Mouse (Mus musculus) hindbrain, embryonic 14.5 days (tissue): ENCODE measurements around the gene Tex12. TPM values are rescaled to one million over a fixed set of nuclear protein-coding genes. Genes with fewer than 3 reads are reported as not detected.

Experiments
- ATAC-seq: fragments of 200-750 bp; cut with Nextera tagmentation; 2 replicates; pipeline ENCODE4 v1.8.0; 2017; ENCODE audit warnings: moderate number of reproducible peaks, mild to moderate bottlenecking, moderate TSS enrichment, moderate library complexity; ENCODE audit not compliant: low FRiP score
- DNase-seq: peaks from one replicate; pipeline ENCODE4 v3.0.0-alpha.2; 2015; ENCODE audit warnings: low spot score
- H3K27ac ChIP-seq: fragments of 300-500 bp; sonication (generic); 2 replicates; pipeline ENCODE4 v1.5.1; 2014; ENCODE audit warnings: mild to moderate bottlenecking, moderate library complexity
- H3K27me3 ChIP-seq: fragments of 300-500 bp; sonication (generic); 2 replicates; pipeline ENCODE4 v1.6.1; 2014; ENCODE audit warnings: mild to moderate bottlenecking, low read length, mixed read lengths; ENCODE audit not compliant: control insufficient read depth, insufficient read depth
- H3K36me3 ChIP-seq: fragments of 300-500 bp; sonication (generic); replicated peaks from 2 replicates; pipeline ENCODE4 v1.6.1; 2014; ENCODE audit not compliant: control insufficient read depth, insufficient read depth
- H3K4me1 ChIP-seq: fragments of 300-500 bp; sonication (generic); replicated peaks from 2 replicates; pipeline ENCODE4 v1.6.1; 2014; ENCODE audit warnings: antibody characterized with exemption, low read length, mixed read lengths; ENCODE audit not compliant: control insufficient read depth, insufficient read depth
- H3K4me2 ChIP-seq: fragments of 300-500 bp; sonication (generic); replicated peaks from 2 replicates; pipeline ENCODE4 v1.6.1; 2014; ENCODE audit warnings: mild to moderate bottlenecking, moderate library complexity
- H3K4me3 ChIP-seq: fragments of 300-500 bp; sonication (generic); replicated peaks from 2 replicates; pipeline ENCODE4 v1.5.1; 2014; ENCODE audit warnings: mild to moderate bottlenecking, low read length
- H3K9ac ChIP-seq: fragments of 300-500 bp; sonication (generic); 2 replicates; pipeline ENCODE4 v1.6.1; 2014
- H3K9me3 ChIP-seq: fragments of 300-500 bp; sonication (generic); 2 replicates; pipeline ENCODE4 v1.6.1; 2016; ENCODE audit warnings: low read length; ENCODE audit not compliant: control insufficient read depth
- WGBS: fragments of 180-500 bp; shearing (Covaris S2); extraction: QIAGEN DNeasy Blood & Tissue Kit; methylation state at CpG from one replicate; pipeline ENCODE4 v1.1.7; 2014; 5-methylcytosine and 5-hydroxymethylcytosine counted together
- polyA plus RNA-seq: library from polyadenylated mRNA; unstranded; fragments of >200 nt; fragmentation: Nextera tagmentation; extraction: Ambion mirVana; gene quantifications from 2 replicates; pipeline ENCODE4 v1.2.1, GENCODE M21; 2014

Tex12 gene
- polyA plus RNA-seq, 1 experiment from 2014 or later = not detected

DNA sequence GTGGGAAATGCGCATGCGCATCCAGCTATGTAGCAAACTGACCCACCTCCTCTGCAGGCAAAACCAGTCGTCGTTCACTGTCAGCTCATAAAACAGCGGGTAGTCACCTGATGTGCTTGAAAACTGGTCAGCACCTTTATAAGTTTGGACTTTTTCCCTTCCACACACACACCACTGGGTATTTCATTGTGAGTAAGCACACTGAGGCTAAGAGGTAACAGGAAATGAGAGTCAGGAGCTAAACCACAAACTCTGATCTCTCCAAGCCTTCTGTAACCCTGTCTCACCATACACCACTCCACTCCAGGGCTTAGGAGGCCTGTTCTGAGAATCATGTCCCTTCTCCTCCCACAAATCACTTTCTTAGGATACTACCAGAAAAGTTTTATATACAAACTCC is 35.5 kb downstream of the Tex12 start:
- Histone ChIP-seq H3K9ac (no peak overlapping the region), H3K9me3 (no peaks in the 10 kb centered on the region), H3K4me2 (no peak overlapping the region), H3K4me1 (peaks cover 7% of the 10 kb centered on the region), H3K27ac (no peak overlapping the region), H3K27me3 (no peaks in the 10 kb centered on the region), H3K36me3 (peaks cover 8% of the 10 kb centered on the region; the same call in 1 of the 2 replicates), H3K4me3 (no peak overlapping the region)
- ATAC-seq = no peak
- WGBS = 88% methylated on average over 5 of the region's 5 CpGs
- DNase-seq = no peak

DNA sequence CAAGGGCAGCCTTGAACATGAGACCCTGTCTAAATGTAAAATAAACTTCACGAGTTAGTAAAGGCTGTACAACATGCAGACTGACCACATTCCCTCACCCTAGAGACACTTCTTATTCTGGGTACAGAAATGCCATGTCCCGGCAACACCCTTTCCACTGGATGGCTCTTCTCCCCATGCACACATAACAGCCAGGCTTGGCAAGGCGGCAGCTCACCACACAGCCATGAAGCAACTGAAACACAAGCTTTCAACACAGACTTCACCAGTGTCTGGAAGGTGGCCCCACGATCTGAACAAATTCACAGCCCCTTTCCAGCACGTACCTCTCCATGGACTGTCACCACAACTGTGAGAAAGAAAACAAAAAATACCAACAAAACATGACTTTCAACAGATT is 36.2 kb downstream of the Tex12 start:
- no peaks in the 10 kb centered on the region for H3K9me3 ChIP-seq
- DNase-seq (no peak), ATAC-seq (no peak)
- H3K4me1 ChIP-seq = peaks cover 7% of the 10 kb centered on the region
- 98% methylated on average over 5 of the region's 5 CpGs for WGBS
- H3K4me2 ChIP-seq = no peak overlapping the region
- H3K27ac ChIP-seq = no peak overlapping the region
- no peaks in the 10 kb centered on the region for H3K27me3 ChIP-seq
- H3K4me3 ChIP-seq = no peak overlapping the region
- H3K36me3 ChIP-seq = peaks cover 8% of the 10 kb centered on the region; the same call in 1 of the 2 replicates
- H3K9ac ChIP-seq = no peak overlapping the region

DNA sequence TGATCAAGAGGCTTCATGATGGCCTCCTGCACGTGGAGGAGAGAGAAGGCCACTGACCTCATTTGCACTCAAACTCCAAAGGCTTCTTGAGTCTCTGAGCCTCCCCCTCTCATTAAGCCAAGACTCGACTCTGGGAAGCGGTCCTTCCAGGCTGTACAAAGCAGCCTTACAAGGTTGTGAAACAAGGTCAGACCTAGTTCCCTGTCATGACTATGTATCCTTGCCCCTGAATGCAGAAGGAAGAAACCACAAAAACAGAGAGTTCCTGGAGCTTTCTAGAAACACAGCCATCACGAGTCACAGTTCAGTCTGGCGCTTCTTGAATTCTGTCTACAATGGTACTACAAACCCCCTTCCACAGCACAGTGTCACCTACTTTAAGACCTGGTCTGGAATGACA is 38.6 kb downstream of the Tex12 start:
- Histone ChIP-seq H3K9me3 (no peaks in the 10 kb centered on the region), H3K4me3 (no peak overlapping the region), H3K9ac (no peak overlapping the region), H3K27me3 (no peaks in the 10 kb centered on the region), H3K4me2 (no peak overlapping the region), H3K27ac (no peak overlapping the region), H3K36me3 (peaks cover 8% of the 10 kb centered on the region; the same call in 1 of the 2 replicates), H3K4me1 (peaks cover 1% of the 10 kb centered on the region)
- DNase-seq (no peak), ATAC-seq (no peak)
- 90% methylated on average over 5 of the region's 5 CpGs for WGBS

DNA sequence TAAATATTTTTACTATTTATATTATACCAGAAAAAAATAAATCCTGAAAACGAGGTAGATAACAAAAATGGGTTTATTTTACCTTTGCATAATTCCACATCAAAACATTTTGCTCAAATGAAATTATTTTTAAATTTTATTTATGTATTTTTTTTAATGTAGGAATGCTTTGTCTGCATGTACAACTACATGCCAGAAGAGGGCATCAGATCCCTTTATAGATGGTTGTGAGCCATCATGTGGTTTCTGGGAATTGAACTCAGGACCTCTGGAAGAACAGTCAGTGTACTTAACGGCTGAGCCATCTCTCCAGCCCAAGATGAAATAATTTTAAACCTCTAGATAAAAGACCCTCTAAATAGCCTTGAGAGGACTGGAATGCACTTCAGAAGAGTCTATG is 39.6 kb downstream of the Tex12 start:
- WGBS = 62% methylated on average over 2 of the region's 2 CpGs
- ATAC-seq = no peak
- no peaks in the 10 kb centered on the region for H3K9me3 ChIP-seq

DNA sequence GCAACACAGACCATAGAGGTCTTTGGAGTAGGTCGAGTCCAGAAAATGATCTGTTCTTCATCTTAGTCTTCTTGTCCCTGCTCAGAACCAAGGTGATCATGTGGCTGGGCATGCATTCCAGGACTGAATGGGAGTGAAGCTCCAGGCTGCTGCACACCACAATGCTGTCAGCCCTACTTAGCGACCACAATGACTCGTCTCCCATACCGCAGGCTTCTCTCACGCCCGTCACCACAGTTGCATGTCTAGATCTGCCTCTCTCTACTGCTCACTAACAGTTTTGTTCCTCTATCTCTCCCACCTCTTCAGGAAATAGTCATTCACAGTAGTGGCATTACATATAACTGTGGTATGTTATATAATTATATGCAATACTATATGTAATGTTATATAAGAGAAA is 40.4 kb downstream of the Tex12 start:
- ATAC-seq = no peak
- H3K27ac ChIP-seq = no peak overlapping the region
- H3K9ac ChIP-seq = no peak overlapping the region
- WGBS = 89% methylated on average over 6 of the region's 6 CpGs
- no peak overlapping the region for H3K4me2 ChIP-seq
- peaks cover 8% of the 10 kb centered on the region; the same call in 1 of the 2 replicates for H3K36me3 ChIP-seq
- no peak overlapping the region for H3K4me3 ChIP-seq
- DNase-seq = no peak
- no peaks in the 10 kb centered on the region for H3K27me3 ChIP-seq
- no peaks in the 10 kb centered on the region for H3K9me3 ChIP-seq
- H3K4me1 ChIP-seq = no peaks in the 10 kb centered on the region

More for the DNA sequence above, 39.6 kb downstream of the Tex12 start:
- H3K36me3 ChIP-seq = peaks cover 8% of the 10 kb centered on the region; the same call in 1 of the 2 replicates
- no peak overlapping the region for H3K9ac ChIP-seq
- H3K4me3 ChIP-seq = no peak overlapping the region
- no peak for DNase-seq
- H3K27me3 ChIP-seq = no peaks in the 10 kb centered on the region
- no peak overlapping the region for H3K4me2 ChIP-seq
- H3K27ac ChIP-seq = no peak overlapping the region
- no peaks in the 10 kb centered on the region for H3K4me1 ChIP-seq

DNA sequence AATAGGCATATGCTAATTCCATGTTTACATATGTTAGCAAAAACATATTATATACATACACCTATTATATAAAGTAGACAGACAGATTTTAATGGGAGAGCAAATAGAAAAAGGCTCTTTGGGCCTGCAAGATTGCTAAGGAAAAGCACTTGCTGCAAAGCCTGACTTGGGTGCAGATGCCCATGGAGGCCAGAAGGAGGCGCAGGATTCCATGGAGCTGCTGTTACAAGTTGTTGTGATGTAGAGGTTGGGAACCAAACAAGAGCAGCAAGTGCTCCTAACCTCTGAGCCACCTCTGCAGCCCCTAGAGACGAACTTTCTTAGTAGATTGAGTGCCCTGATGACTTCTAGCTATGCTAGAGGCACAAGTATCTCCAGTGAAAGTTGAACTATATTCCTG is 42.3 kb downstream of the Tex12 start:
- no peaks in the 10 kb centered on the region for H3K4me1 ChIP-seq
- H3K9ac ChIP-seq = no peak overlapping the region
- WGBS = 16% methylated on average over 2 of the region's 2 CpGs
- no peak overlapping the region for H3K4me3 ChIP-seq
- H3K27ac ChIP-seq = no peak overlapping the region
- DNase-seq = no peak
- H3K9me3 ChIP-seq = no peaks in the 10 kb centered on the region
- ATAC-seq = no peak
- peaks cover 8% of the 10 kb centered on the region; the same call in 1 of the 2 replicates for H3K36me3 ChIP-seq
- H3K4me2 ChIP-seq = no peak overlapping the region
- no peaks in the 10 kb centered on the region for H3K27me3 ChIP-seq

DNA sequence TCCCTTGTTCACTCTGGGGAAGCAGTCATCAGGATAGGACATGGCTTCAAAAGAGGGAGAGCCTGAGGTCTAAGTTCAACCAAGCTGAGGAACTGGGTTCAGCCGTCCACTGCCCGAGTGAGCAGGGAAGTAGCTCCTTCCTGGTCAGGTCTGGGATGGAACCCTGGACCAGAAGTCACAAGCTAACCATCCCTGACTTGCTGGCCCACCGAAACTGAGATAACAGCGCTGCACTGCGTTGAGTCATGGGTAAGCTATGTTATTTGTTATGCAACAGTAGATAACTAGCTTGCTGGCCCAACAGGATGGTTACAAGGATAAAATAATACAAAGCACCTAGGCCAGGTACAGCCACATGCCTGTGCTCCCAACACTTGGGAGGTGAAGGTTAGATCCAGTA is 45.7 kb downstream of the Tex12 start:
- Histone ChIP-seq H3K9ac (no peak overlapping the region), H3K4me3 (no peak overlapping the region), H3K9me3 (no peaks in the 10 kb centered on the region), H3K4me1 (no peaks in the 10 kb centered on the region), H3K27me3 (no peaks in the 10 kb centered on the region), H3K4me2 (no peak overlapping the region), H3K36me3 (no peaks in the 10 kb centered on the region), H3K27ac (no peak overlapping the region)
- DNase-seq (no peak), ATAC-seq (no peak)
- 93% methylated on average over 5 of the region's 5 CpGs for WGBS

DNA sequence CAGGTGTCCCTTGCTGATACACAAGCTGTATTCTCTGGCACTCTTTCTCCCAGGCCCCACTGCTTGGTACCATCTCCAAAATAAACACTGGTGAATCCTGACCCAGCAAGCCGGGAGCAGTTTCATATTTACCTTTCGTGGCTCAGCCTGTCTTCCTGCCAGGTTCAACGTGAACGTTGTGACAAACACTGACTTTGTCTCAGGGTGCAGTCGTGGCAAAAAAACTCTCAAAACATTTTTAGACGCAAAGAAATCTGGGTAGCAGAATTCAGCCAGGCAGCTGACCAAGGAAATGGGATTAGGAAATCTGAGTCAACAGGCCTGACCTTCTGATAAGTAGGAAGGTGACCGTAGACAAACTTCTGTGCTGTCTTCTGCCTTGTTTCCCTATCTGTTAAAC is 53.6 kb downstream of the Tex12 start:
- no peak overlapping the region for H3K4me3 ChIP-seq
- DNase-seq (no peak), ATAC-seq (no peak)
- no peaks in the 10 kb centered on the region for H3K36me3 ChIP-seq
- H3K27ac ChIP-seq = no peak overlapping the region
- no peaks in the 10 kb centered on the region for H3K9me3 ChIP-seq
- H3K9ac ChIP-seq = no peak overlapping the region
- no peak overlapping the region for H3K4me2 ChIP-seq
- no peaks in the 10 kb centered on the region for H3K4me1 ChIP-seq
- WGBS = 82% methylated on average over 7 of the region's 7 CpGs
- no peaks in the 10 kb centered on the region for H3K27me3 ChIP-seq
